Mouse (Mus musculus) bone marrow macrophage, adult 2 months (primary cell): Measurements from ENCODE around the gene Dis3l2.

Experiments
- CTCF ChIP-seq: IDR thresholded peaks from 2 replicates; pipeline ENCODE4 v1.5.1; 2012; ENCODE audit warnings: low read depth, mild to moderate bottlenecking, low read length, moderate library complexity
- POLR2A ChIP-seq: IDR thresholded peaks from 2 replicates; pipeline ENCODE4 v1.6.1; 2012; ENCODE audit warnings: mild to moderate bottlenecking, low read depth, low read length, borderline replicate concordance

DNA sequence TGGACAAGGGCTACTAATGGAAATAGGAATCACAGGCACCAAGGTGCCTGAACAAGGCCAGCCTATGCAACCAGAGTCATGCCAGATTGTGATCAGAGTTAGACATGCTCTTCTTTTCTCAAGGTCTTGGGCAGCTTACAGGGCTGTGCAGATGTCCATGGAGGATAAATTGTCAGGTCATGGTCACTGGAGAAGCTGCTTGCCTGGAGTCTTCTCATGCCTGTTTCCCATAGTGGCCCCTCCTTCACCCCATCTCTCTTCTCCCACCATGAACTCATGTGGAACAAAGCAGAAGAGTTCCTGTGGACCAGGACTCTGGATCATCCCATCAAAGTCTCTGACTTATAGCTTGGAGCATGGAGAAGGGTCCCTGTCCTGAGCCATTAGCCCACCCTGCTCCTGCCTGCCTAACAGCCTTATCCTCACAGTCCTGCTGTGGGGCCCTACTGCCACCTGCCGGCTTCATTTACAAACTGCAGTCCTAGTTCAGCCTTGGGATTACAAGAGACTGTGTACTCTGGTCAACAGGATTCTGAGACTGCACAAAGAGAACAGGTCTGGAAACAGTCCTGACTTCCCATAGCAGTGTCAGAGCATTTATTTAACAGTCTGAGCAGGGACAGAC, 338.3 kb downstream of the Dis3l2 start:
- TF ChIP-seq CTCF, result peak; percentile 97
- TF ChIP-seq POLR2A, result no peak
